Mouse (Mus musculus): Measurements from ENCODE around the gene Unc119. TPM values are rescaled to one million over a fixed set of nuclear protein-coding genes. Genes with fewer than 3 reads are reported as not detected.
A peak's percentile ranks its signal among the peaks of the same experiment; 100 is the strongest.

Gene Unc119
- polyA plus RNA-seq, 1 experiment from 2014 or later: 47.5 TPM

GRCm38 (mm10) chr11:78392728-78393127 is 49.4 kb downstream of the Unc119 start:
- H3K4me3 ChIP-seq (ENCODE audit: low read depth, low read length): no peak overlapping the region
- no peaks in the 10 kb centered on the region for H3K9me3 ChIP-seq (ENCODE audit: control insufficient read depth, low read depth, low read length)
- no peak for ATAC-seq (ENCODE audit: insufficient number of reproducible peaks, insufficient read depth, low FRiP score, low read depth)
- H3K4me1 ChIP-seq (ENCODE audit: control insufficient read depth, insufficient read depth, low read length): no peaks in the 10 kb centered on the region
- no peak overlapping the region for H3K9ac ChIP-seq (replicated peaks; ENCODE audit: low read depth, low read length)
- H3K36me3 ChIP-seq (ENCODE audit: control insufficient read depth, insufficient read depth, low read length): no peaks in the 10 kb centered on the region
- 54% methylated on average over 3 of the region's 3 CpGs for WGBS
- no peaks in the 10 kb centered on the region for H3K27me3 ChIP-seq (ENCODE audit: control insufficient read depth, insufficient read depth, low read length)
- no peak overlapping the region for H3K27ac ChIP-seq (ENCODE audit: low read length)
- no peak overlapping the region for H3K4me2 ChIP-seq (replicated peaks; ENCODE audit: low read depth, low read length)

GRCm38 (mm10) chr11:78396950-78397349 is 53.7 kb downstream of the Unc119 start:
- H3K4me1 ChIP-seq (ENCODE audit: control insufficient read depth, insufficient read depth, low read length): no peaks in the 10 kb centered on the region
- H3K4me3 ChIP-seq (ENCODE audit: low read depth, low read length): no peak overlapping the region
- ATAC-seq (ENCODE audit: insufficient number of reproducible peaks, insufficient read depth, low FRiP score, low read depth): no peak
- H3K9me3 ChIP-seq (ENCODE audit: control insufficient read depth, low read depth, low read length): no peaks in the 10 kb centered on the region
- H3K9ac ChIP-seq (replicated peaks; ENCODE audit: low read depth, low read length): no peak overlapping the region
- H3K27ac ChIP-seq (ENCODE audit: low read length): peak overlapping the region; percentile 27; the same call in 1 of the 2 replicates
- no peaks in the 10 kb centered on the region for H3K36me3 ChIP-seq (ENCODE audit: control insufficient read depth, insufficient read depth, low read length)
- H3K27me3 ChIP-seq (ENCODE audit: control insufficient read depth, insufficient read depth, low read length): no peaks in the 10 kb centered on the region
- peak overlapping the region; percentile 35 for H3K4me2 ChIP-seq (replicated peaks; ENCODE audit: low read depth, low read length)
- WGBS: 38% methylated on average over 11 of the region's 11 CpGs

- no peaks in the 10 kb centered on the region for H3K4me1 ChIP-seq (ENCODE audit: control insufficient read depth, insufficient read depth, low read length)
- no peaks in the 10 kb centered on the region for H3K36me3 ChIP-seq (ENCODE audit: control insufficient read depth, insufficient read depth, low read length)
- ATAC-seq (ENCODE audit: insufficient number of reproducible peaks, insufficient read depth, low FRiP score, low read depth): no peak
- 10% methylated on average over 18 of the region's 18 CpGs for WGBS
- peak overlapping the region; percentile 35 for H3K4me2 ChIP-seq (replicated peaks; ENCODE audit: low read depth, low read length)
- H3K9ac ChIP-seq (replicated peaks; ENCODE audit: low read depth, low read length): no peak overlapping the region
- no peaks in the 10 kb centered on the region for H3K9me3 ChIP-seq (ENCODE audit: control insufficient read depth, low read depth, low read length)
- peak overlapping the region; percentile 27; the same call in 1 of the 2 replicates for H3K27ac ChIP-seq (ENCODE audit: low read length)
- no peaks in the 10 kb centered on the region for H3K27me3 ChIP-seq (ENCODE audit: control insufficient read depth, insufficient read depth, low read length)
- no peak overlapping the region for H3K4me3 ChIP-seq (ENCODE audit: low read depth, low read length)
Observed at GRCm38 (mm10) chr11:78397397-78397796, 54.1 kb downstream of the Unc119 start.

DNA sequence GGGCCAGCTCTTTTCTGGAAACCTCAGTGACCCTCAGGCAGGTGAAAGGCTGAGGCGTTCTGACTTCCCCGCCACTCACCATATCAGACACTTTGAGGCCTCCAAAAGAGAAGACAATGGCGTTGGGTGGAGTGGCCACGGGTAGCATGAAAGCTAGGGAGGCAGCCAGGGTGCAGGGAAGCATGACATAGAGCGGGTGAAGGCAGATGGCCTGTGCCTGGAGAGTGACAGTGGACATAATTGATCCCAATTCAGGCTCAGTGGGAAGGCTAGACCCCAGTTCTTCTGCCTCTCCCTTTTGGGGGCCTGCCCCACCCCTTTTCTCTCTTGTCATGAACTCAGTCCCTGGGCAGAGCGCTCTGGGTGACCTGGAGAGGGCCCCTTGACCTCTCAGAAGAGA is 54.9 kb downstream of the Unc119 start:
- WGBS: 80% methylated on average over 6 of the region's 6 CpGs
- Histone ChIP-seq H3K4me1 (ENCODE audit: control insufficient read depth, insufficient read depth, low read length) (no peaks in the 10 kb centered on the region), H3K9me3 (ENCODE audit: control insufficient read depth, low read depth, low read length) (no peaks in the 10 kb centered on the region), H3K4me3 (ENCODE audit: low read depth, low read length) (no peak overlapping the region), H3K9ac (replicated peaks; ENCODE audit: low read depth, low read length) (no peak overlapping the region), H3K27me3 (ENCODE audit: control insufficient read depth, insufficient read depth, low read length) (no peaks in the 10 kb centered on the region), H3K4me2 (replicated peaks; ENCODE audit: low read depth, low read length) (no peak overlapping the region), H3K36me3 (ENCODE audit: control insufficient read depth, insufficient read depth, low read length) (no peaks in the 10 kb centered on the region), H3K27ac (ENCODE audit: low read length) (no peak overlapping the region)
- no peak for ATAC-seq (ENCODE audit: insufficient number of reproducible peaks, insufficient read depth, low FRiP score, low read depth)

Other genes starting within 250 kb of the Unc119 start
- 15.2 and 16.4 TPM in 2 replicates for gene Fam222b, start 248.8 kb upstream of the Unc119 start, polyA plus RNA-seq (2014; fragmentation: Nextera tagmentation; extraction: Ambion mirVana)
- gene Traf4, start 177.9 kb upstream of the Unc119 start, polyA plus RNA-seq (2014; fragmentation: Nextera tagmentation; extraction: Ambion mirVana): 53.5 and 54.7 TPM in 2 replicates
- gene Nek8, start 166.8 kb upstream of the Unc119 start, polyA plus RNA-seq (2014; fragmentation: Nextera tagmentation; extraction: Ambion mirVana): 16.0 and 17.4 TPM in 2 replicates
- 27.1 and 28.0 TPM in 2 replicates for gene Tlcd1, start 166.8 kb upstream of the Unc119 start, polyA plus RNA-seq (2014; fragmentation: Nextera tagmentation; extraction: Ambion mirVana)
- gene Rpl23a, start 159.9 kb upstream of the Unc119 start, polyA plus RNA-seq (2014; fragmentation: Nextera tagmentation; extraction: Ambion mirVana): 1,708 and 1,741 TPM in 2 replicates
- gene Rab34, start 155.1 kb upstream of the Unc119 start, polyA plus RNA-seq (2014; fragmentation: Nextera tagmentation; extraction: Ambion mirVana): 156 and 171 TPM in 2 replicates
- 2.7 and 3.3 TPM in 2 replicates for gene Proca1, start 150.1 kb upstream of the Unc119 start, polyA plus RNA-seq (2014; fragmentation: Nextera tagmentation; extraction: Ambion mirVana)
- gene Sdf2, start 97.7 kb upstream of the Unc119 start, polyA plus RNA-seq (2014; fragmentation: Nextera tagmentation; extraction: Ambion mirVana): 101 and 102 TPM in 2 replicates
- gene Supt6, start 97.5 kb upstream of the Unc119 start, polyA plus RNA-seq (2014; fragmentation: Nextera tagmentation; extraction: Ambion mirVana): 25.3 and 26.2 TPM in 2 replicates
- gene 2610507B11Rik, start 81.7 kb upstream of the Unc119 start, polyA plus RNA-seq (2014; fragmentation: Nextera tagmentation; extraction: Ambion mirVana): 98.3 and 98.7 TPM in 2 replicates
- 0.17 and 0.32 TPM in 2 replicates for gene BC030499, start 52.6 kb upstream of the Unc119 start, polyA plus RNA-seq (2014; fragmentation: Nextera tagmentation; extraction: Ambion mirVana)
- 40.5 and 44.6 TPM in 2 replicates for gene Spag5, start 42.0 kb upstream of the Unc119 start, polyA plus RNA-seq (2014; fragmentation: Nextera tagmentation; extraction: Ambion mirVana)
- 18.8 and 21.2 TPM in 2 replicates for gene Aldoc, start 20.5 kb upstream of the Unc119 start, polyA plus RNA-seq (2014; fragmentation: Nextera tagmentation; extraction: Ambion mirVana)
- gene Pigs, start 15.1 kb upstream of the Unc119 start, polyA plus RNA-seq (2014; fragmentation: Nextera tagmentation; extraction: Ambion mirVana): 67.7 and 69.8 TPM in 2 replicates
- 0.45 and 0.64 TPM in 2 replicates for gene Foxn1, start 43.1 kb downstream of the Unc119 start, polyA plus RNA-seq (2014; fragmentation: Nextera tagmentation; extraction: Ambion mirVana)
- gene Slc13a2, start 78.7 kb downstream of the Unc119 start, polyA plus RNA-seq (2014; fragmentation: Nextera tagmentation; extraction: Ambion mirVana): 0.10 TPM in 2 replicates
- gene Slc46a1, start 122.2 kb downstream of the Unc119 start, polyA plus RNA-seq (2014; fragmentation: Nextera tagmentation; extraction: Ambion mirVana): 12.9 and 14.3 TPM in 2 replicates
- 2.1 and 3.6 TPM in 2 replicates for gene Sarm1, start 154.3 kb downstream of the Unc119 start, polyA plus RNA-seq (2014; fragmentation: Nextera tagmentation; extraction: Ambion mirVana)
- gene Vtn, start 155.6 kb downstream of the Unc119 start, polyA plus RNA-seq (2014; fragmentation: Nextera tagmentation; extraction: Ambion mirVana): 0.81 and 5.4 TPM in 2 replicates
- gene Sebox, start 160.0 kb downstream of the Unc119 start, polyA plus RNA-seq (2014; fragmentation: Nextera tagmentation; extraction: Ambion mirVana): not detected in 2 replicates
- gene Tmem199, start 168.7 kb downstream of the Unc119 start, polyA plus RNA-seq (2014; fragmentation: Nextera tagmentation; extraction: Ambion mirVana): 52.1 and 52.9 TPM in 2 replicates
- 131 and 135 TPM in 2 replicates for gene Poldip2, start 168.7 kb downstream of the Unc119 start, polyA plus RNA-seq (2014; fragmentation: Nextera tagmentation; extraction: Ambion mirVana)
- gene Tnfaip1, start 192.8 kb downstream of the Unc119 start, polyA plus RNA-seq (2014; fragmentation: Nextera tagmentation; extraction: Ambion mirVana): 81.2 and 82.9 TPM in 2 replicates
- gene Ift20, start 192.9 kb downstream of the Unc119 start, polyA plus RNA-seq (2014; fragmentation: Nextera tagmentation; extraction: Ambion mirVana): 126 and 142 TPM in 2 replicates
- 88.5 and 113 TPM in 2 replicates for gene Tmem97, start 207.3 kb downstream of the Unc119 start, polyA plus RNA-seq (2014; fragmentation: Nextera tagmentation; extraction: Ambion mirVana)

Data from stomach, embryonic 14.5 days (tissue).